Mouse (Mus musculus): ENCODE measurements around the gene Sppl2b.

GRCm38 (mm10) chr10:80838346-80838912, 16.6 kb upstream of the Sppl2b start:
- TF ChIP-seq CTCF (IDR thresholded peaks at IDR 0.05; ENCODE audit: extremely low read depth, insufficient read depth, low read length) = no peak
- no peak for TF ChIP-seq POLR2A (IDR thresholded peaks at IDR 0.05; ENCODE audit: extremely low read depth, insufficient read depth, low read length)
